Comparison of ENCODE assay signal across 10 mouse cellular contexts in genomic region chr8:126073141-126073740, GRCm38 (mm10).
DNase-seq lines count a peak whose midpoint lies in the region; ATAC-seq and TF ChIP-seq lines count a peak whose summit lies in the region.
"Had no signal": no experiment of that assay in that cellular context is flagged by ENCODE, and none has a peak within 500 bp of the region (broad histone marks: within the 10 kb centered on the region; RNA-seq: fewer than 3 reads in every experiment).

No protein-coding gene starts in this region.

- H3K79me2 ChIP-seq in heart, adult 2 months (replicated peaks; ENCODE audit: control insufficient read depth, insufficient read depth, low read length), result no peaks in the 10 kb centered on the region

- H3K9me3 ChIP-seq in hindbrain, embryonic 11.5 days (ENCODE audit: control insufficient read depth, low read length), result no peaks in the 10 kb centered on the region
- no peaks in the 10 kb centered on the region for H3K9me3 ChIP-seq in midbrain, embryonic 10.5 days (replicated peaks)
- H3K9me3 ChIP-seq: heart, embryonic 12.5 days; liver, embryonic 13.5 days had no signal

- no peak for TF ChIP-seq CTCF in heart, adult 2 months (IDR thresholded peaks at IDR 0.05)

- no peak overlapping the region for H3K4me2 ChIP-seq in hindbrain, embryonic 11.5 days (replicated peaks; ENCODE audit: low read depth, low read length)
- H3K4me2 ChIP-seq: heart, embryonic 12.5 days; liver, embryonic 13.5 days had no signal

- no peaks in the 10 kb centered on the region for H3K36me3 ChIP-seq in hindbrain, embryonic 11.5 days (ENCODE audit: control insufficient read depth, insufficient read depth, low read length)
- no peaks in the 10 kb centered on the region for H3K36me3 ChIP-seq in midbrain, embryonic 10.5 days
- no peaks in the 10 kb centered on the region for H3K36me3 ChIP-seq in heart, adult 2 months (ENCODE audit: control insufficient read depth, insufficient read depth, low read length)
- H3K36me3 ChIP-seq: heart, embryonic 12.5 days; liver, embryonic 13.5 days had no signal

- no peaks in the 10 kb centered on the region for H3K27me3 ChIP-seq in hindbrain, embryonic 11.5 days (ENCODE audit: control insufficient read depth, insufficient read depth, low read length)
- H3K27me3 ChIP-seq in midbrain, embryonic 10.5 days (ENCODE audit: low read depth, poor library complexity, severe bottlenecking), result peaks cover 12% of the 10 kb centered on the region
- no peaks in the 10 kb centered on the region for H3K27me3 ChIP-seq in heart, adult 2 months (ENCODE audit: control insufficient read depth, insufficient read depth, low read length)
- H3K27me3 ChIP-seq: liver, embryonic 13.5 days had no signal

- TF ChIP-seq POLR2A in heart, adult 2 months (IDR thresholded peaks at IDR 0.05; ENCODE audit: insufficient read depth, low read depth, low read length), result no peak

- H3K4me1 ChIP-seq in hindbrain, embryonic 11.5 days (replicated peaks; ENCODE audit: control insufficient read depth, insufficient read depth, low read length), result peaks cover 6% of the 10 kb centered on the region; the same call in 1 of the 2 replicates
- H3K4me1 ChIP-seq in midbrain, embryonic 10.5 days, result peaks cover 15% of the 10 kb centered on the region
- no peaks in the 10 kb centered on the region for H3K4me1 ChIP-seq in heart, adult 2 months (ENCODE audit: control insufficient read depth, insufficient read depth, low read length)
- H3K4me1 ChIP-seq: heart, embryonic 12.5 days; liver, embryonic 13.5 days had no signal

- no peak overlapping the region for H3K4me3 ChIP-seq in hindbrain, embryonic 11.5 days (ENCODE audit: low read depth, low read length)
- no peak overlapping the region for H3K4me3 ChIP-seq in midbrain, embryonic 10.5 days
- H3K4me3 ChIP-seq in heart, adult 2 months, result no peak overlapping the region
- H3K4me3 ChIP-seq: heart, embryonic 12.5 days; liver, embryonic 13.5 days had no signal

- intact Hi-C loops in heart, adult 2 months (cut with DNase I), result no loop called here

- WGBS in hindbrain, embryonic 11.5 days, result 26% methylated on average over 7 of the region's 7 CpGs
- 35% methylated on average over 7 of the region's 7 CpGs for WGBS in midbrain, embryonic 10.5 days
- WGBS in heart, adult 2 months, result 55% methylated on average over 7 of the region's 7 CpGs

- TF ChIP-seq EP300 in heart, adult 2 months (IDR thresholded peaks at IDR 0.05; ENCODE audit: insufficient read depth, low read depth, low read length), result no peak

- peak overlapping the region; percentile 31; the same call in 1 of the 2 replicates for H3K27ac ChIP-seq in hindbrain, embryonic 11.5 days (ENCODE audit: low read depth, low read length)
- H3K27ac ChIP-seq in midbrain, embryonic 10.5 days (replicated peaks), result peak overlapping the region; percentile 69
- no peak overlapping the region for H3K27ac ChIP-seq in heart, adult 2 months
- H3K27ac ChIP-seq: liver, embryonic 13.5 days had no signal

- DNase-seq in cerebellum, postnatal 10 days, result peak; percentile 63 to 71
- no peak for DNase-seq in cerebellum, postnatal 36 days
- peak; percentile 47 for DNase-seq in embryo, embryonic 9.5 days (ENCODE audit: extremely low spot score)
- DNase-seq in hindbrain, embryonic 11.5 days (ENCODE audit: low spot score), result peak; percentile 64
- peak; percentile 41 for DNase-seq in midbrain, embryonic 10.5 days (ENCODE audit: low spot score)
- DNase-seq in kidney, postnatal 4 days, result no peak
- no peak for DNase-seq in heart, adult 2 months
- DNase-seq: liver, embryonic 13.5 days had no signal

- ATAC-seq in hindbrain, embryonic 11.5 days (ENCODE audit: low FRiP score), result peak; percentile 71
- no peak for ATAC-seq in CD4-positive, CD25-positive, alpha-beta regulatory T cell, adult 4 months

- H3K9ac ChIP-seq in hindbrain, embryonic 11.5 days (ENCODE audit: low read depth, low read length), result no peak overlapping the region; the same call in 1 of the 2 replicates
- no peak overlapping the region for H3K9ac ChIP-seq in heart, adult 2 months (ENCODE audit: low read depth, low read length)
- H3K9ac ChIP-seq: heart, embryonic 12.5 days; liver, embryonic 13.5 days had no signal

Comparison
In these comparisons a context has a peak if more than half of its experiments do, and no peak if none do; other contexts are left out.
1. DNase-seq: peak in cerebellum, postnatal 10 days (2 of 2), embryo, embryonic 9.5 days (single experiment), hindbrain, embryonic 11.5 days (single experiment) and midbrain, embryonic 10.5 days (single experiment); none in cerebellum, postnatal 36 days (0 of 2), kidney, postnatal 4 days (0 of 2) and heart, adult 2 months (0 of 2).